Mouse (Mus musculus) midbrain, embryonic 11.5 days (tissue): ENCODE results near the gene Bms1. TPM values are rescaled to one million over a fixed set of nuclear protein-coding genes. Genes with fewer than 3 reads are reported as not detected.

Source experiments
- ATAC-seq: fragments of 200-750 bp; cut with Nextera tagmentation; 2 replicates; pipeline ENCODE4 v1.8.0; 2017; ENCODE audit warnings: moderate TSS enrichment, moderate library complexity; ENCODE audit not compliant: low FRiP score
- DNase-seq: peaks from one replicate; pipeline ENCODE4 v3.0.0; 2015; ENCODE audit warnings: low spot score; ENCODE audit errors: missing footprints
- H3K27ac ChIP-seq: fragments of 300-500 bp; sonication (generic); 2 replicates; pipeline ENCODE4 v1.5.1; 2014; ENCODE audit warnings: low read depth, low read length
- H3K27me3 ChIP-seq: fragments of 300-500 bp; sonication (generic); 2 replicates; pipeline ENCODE4 v1.6.1; 2014; ENCODE audit warnings: mild to moderate bottlenecking, low read length, moderate library complexity, mixed read lengths; ENCODE audit not compliant: control insufficient read depth, insufficient read depth
- H3K36me3 ChIP-seq: fragments of 300-500 bp; sonication (generic); 2 replicates; pipeline ENCODE4 v1.6.1; 2014; ENCODE audit warnings: mild to moderate bottlenecking, low read length, moderate library complexity, mixed read lengths; ENCODE audit not compliant: control insufficient read depth, insufficient read depth
- H3K4me1 ChIP-seq: fragments of 300-500 bp; sonication (generic); 2 replicates; pipeline ENCODE4 v1.6.1; 2014; ENCODE audit warnings: low read length; ENCODE audit not compliant: control insufficient read depth, insufficient read depth
- H3K4me2 ChIP-seq: fragments of 300-500 bp; sonication (generic); 2 replicates; pipeline ENCODE4 v1.6.1; 2014; ENCODE audit warnings: mild to moderate bottlenecking, moderate library complexity
- H3K4me3 ChIP-seq: fragments of 300-500 bp; sonication (generic); 2 replicates; pipeline ENCODE4 v1.5.1; 2014; ENCODE audit warnings: low read depth, low read length
- H3K9ac ChIP-seq: fragments of 300-500 bp; sonication (generic); 2 replicates; pipeline ENCODE4 v1.6.1; 2014; ENCODE audit warnings: low read length
- H3K9me3 ChIP-seq: fragments of 300-500 bp; sonication (generic); 2 replicates; pipeline ENCODE4 v1.6.1; 2016; ENCODE audit warnings: low read length; ENCODE audit not compliant: control insufficient read depth
- WGBS: fragments of 180-500 bp; shearing (Covaris S2); extraction: QIAGEN DNeasy Blood & Tissue Kit; methylation state at CpG from one replicate; pipeline ENCODE4 v1.1.7; 2014; 5-methylcytosine and 5-hydroxymethylcytosine counted together
- polyA plus RNA-seq: library from polyadenylated mRNA; unstranded; fragments of >200 nt; fragmentation: Nextera tagmentation; extraction: Ambion mirVana; gene quantifications from 2 replicates; pipeline ENCODE4 v1.2.1, GENCODE M21; 2014

Gene Bms1
- polyA plus RNA-seq, 1 experiment from 2014 or later: 43.4 TPM

DNA sequence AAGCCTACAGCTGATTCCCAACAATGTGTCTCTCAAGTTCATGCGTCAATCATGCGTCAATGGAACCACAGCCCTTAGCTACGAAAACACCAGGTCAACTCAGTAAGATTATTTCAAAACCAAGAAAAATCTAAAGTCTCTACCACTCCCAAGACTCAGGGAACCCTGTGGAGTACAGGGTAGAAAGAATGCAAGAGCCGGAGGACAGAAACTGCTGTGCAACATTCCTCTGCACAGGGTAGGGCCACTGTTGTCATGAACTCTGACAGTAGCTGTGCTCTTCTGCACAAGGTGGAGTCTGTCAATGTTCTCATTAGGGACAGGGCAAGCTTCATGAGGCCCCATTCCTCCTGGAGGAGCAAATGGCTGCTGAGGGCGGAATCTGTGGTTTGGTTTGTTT is 10.8 kb downstream of the Bms1 start:
- no peak overlapping the region for H3K27ac ChIP-seq
- ATAC-seq (no peak), DNase-seq (no peak)
- H3K4me2 ChIP-seq: no peak overlapping the region
- H3K27me3 ChIP-seq: no peaks in the 10 kb centered on the region
- 95% methylated on average over 5 of the region's 5 CpGs for WGBS
- no peak overlapping the region for H3K9ac ChIP-seq
- peaks cover 25% of the 10 kb centered on the region for H3K36me3 ChIP-seq
- no peaks in the 10 kb centered on the region for H3K9me3 ChIP-seq
- H3K4me3 ChIP-seq: no peak overlapping the region
- no peaks in the 10 kb centered on the region for H3K4me1 ChIP-seq

DNA sequence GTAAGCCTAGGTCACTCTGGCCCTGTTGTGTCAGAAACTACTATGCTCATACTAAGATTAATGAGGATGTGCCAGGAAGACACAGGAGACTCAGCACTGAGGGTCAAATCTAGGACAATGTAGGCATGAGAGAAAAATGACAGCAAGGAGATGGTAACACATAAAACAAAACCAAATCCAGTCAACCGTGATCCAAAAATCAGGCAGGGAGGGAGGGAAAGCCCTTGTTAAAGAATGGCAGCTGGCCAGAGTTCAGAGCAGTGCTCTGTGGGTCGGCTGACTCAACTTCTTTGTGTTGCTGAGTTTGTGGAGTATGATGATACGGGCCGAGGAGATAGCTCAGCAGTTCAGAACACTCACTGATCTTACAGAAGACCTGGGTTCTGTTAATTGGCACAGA is 12.9 kb downstream of the Bms1 start:
- WGBS: 91% methylated on average over 4 of the region's 4 CpGs
- H3K27me3 ChIP-seq: no peaks in the 10 kb centered on the region
- no peak overlapping the region for H3K27ac ChIP-seq
- no peak overlapping the region for H3K4me2 ChIP-seq
- no peak overlapping the region for H3K9ac ChIP-seq
- H3K9me3 ChIP-seq: no peaks in the 10 kb centered on the region
- DNase-seq (no peak), ATAC-seq (no peak)
- peaks cover 23% of the 10 kb centered on the region for H3K36me3 ChIP-seq
- H3K4me3 ChIP-seq: no peak overlapping the region
- H3K4me1 ChIP-seq: no peaks in the 10 kb centered on the region

DNA sequence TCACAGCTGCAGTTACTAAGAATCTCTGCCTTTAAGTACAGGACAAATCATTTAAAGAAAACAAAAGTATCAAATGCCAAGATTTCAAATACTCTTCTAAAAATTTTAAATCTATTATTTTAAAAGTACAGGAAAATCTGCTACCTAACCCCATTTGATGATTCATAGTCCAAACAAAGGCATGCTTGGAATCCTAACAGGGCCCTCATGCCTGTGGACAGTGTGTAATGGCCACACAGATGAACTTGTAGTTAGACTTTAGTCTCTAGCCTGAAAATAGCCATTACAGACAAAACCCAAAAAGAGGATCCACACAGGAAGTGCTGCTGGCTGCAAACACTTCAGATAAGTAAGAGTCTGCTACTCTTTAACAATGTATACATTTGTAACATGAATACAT is 28.5 kb downstream of the Bms1 start:
- no peak for DNase-seq
- Histone ChIP-seq H3K4me3 (no peak overlapping the region), H3K9me3 (no peaks in the 10 kb centered on the region), H3K27me3 (no peaks in the 10 kb centered on the region), H3K27ac (no peak overlapping the region), H3K36me3 (peaks cover 30% of the 10 kb centered on the region), H3K9ac (no peak overlapping the region), H3K4me1 (no peaks in the 10 kb centered on the region), H3K4me2 (no peak overlapping the region)
- ATAC-seq: no peak

DNA sequence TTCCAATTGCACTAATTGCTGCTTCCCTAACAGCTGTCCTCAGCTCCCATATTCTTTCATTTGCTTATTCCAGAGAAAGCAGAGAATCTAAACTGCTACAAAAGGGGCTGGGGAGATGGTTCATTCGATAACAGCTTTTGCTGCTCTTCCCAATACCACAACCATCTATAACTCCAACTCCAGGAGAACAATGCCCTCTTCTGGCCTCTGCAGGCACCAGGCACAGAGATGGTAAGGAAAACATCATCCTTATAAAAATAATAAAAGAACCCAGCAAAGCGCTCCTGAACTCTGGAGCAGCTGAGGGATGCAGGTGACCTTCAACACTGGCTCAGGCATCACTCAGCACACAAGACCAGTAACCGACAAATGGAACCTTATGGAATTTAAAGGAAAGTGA is 33.3 kb downstream of the Bms1 start:
- H3K4me1 ChIP-seq: no peaks in the 10 kb centered on the region
- WGBS: 96% methylated on average over 3 of the region's 3 CpGs
- no peak overlapping the region for H3K27ac ChIP-seq
- H3K9ac ChIP-seq: no peak overlapping the region
- no peak overlapping the region for H3K4me3 ChIP-seq
- peaks cover 16% of the 10 kb centered on the region; the same call in 1 of the 2 replicates for H3K36me3 ChIP-seq
- H3K9me3 ChIP-seq: no peaks in the 10 kb centered on the region
- no peak for ATAC-seq
- H3K27me3 ChIP-seq: no peaks in the 10 kb centered on the region
- DNase-seq: no peak
- no peak overlapping the region for H3K4me2 ChIP-seq

DNA sequence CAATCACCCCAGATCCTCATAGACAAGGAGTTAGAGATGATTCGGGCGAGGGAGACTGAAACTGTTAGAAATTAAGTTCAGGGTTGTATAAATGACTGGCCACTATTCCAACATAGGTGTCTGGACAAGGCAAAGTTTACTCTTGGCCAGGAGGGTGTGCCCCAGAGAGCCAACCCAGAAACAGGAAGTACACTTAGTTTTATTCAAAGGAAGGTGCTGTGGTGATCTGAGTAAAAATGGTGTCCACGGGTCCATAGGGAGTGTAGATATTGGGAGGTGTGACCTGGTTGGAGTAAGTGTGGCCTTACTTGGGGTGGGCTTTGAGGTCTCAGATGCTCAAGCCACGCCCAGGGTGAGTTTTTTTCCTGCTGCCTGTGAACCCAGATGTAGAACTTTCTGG is 38.0 kb downstream of the Bms1 start:
- Histone ChIP-seq H3K9me3 (no peaks in the 10 kb centered on the region), H3K9ac (no peak overlapping the region), H3K4me3 (no peak overlapping the region), H3K4me2 (no peak overlapping the region), H3K27me3 (no peaks in the 10 kb centered on the region), H3K27ac (no peak overlapping the region), H3K36me3 (peaks cover 6% of the 10 kb centered on the region; the same call in 1 of the 2 replicates), H3K4me1 (no peaks in the 10 kb centered on the region)
- WGBS: 84% methylated on average over 4 of the region's 4 CpGs
- ATAC-seq: no peak
- DNase-seq: peak; percentile 44

DNA sequence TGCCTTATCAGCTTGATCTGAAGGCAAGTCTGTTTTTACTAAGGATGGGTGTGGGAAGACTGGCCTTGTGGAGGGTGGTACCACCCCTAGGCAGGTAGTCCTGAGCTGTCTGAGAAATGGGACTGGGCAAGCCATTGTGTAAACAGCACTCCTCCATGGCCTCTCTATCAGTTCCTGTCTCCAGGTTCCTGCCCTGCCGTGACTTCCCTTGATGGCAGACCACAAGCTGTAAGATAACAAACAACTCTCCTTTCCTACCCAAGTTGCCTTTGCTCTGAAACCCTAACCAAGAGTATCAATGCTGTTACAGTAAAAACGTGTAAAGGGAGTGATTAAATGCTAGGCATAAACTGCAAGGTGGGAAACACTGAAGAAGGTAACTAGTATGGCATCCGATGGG is 38.6 kb downstream of the Bms1 start:
- H3K4me2 ChIP-seq: no peak overlapping the region
- H3K4me1 ChIP-seq: no peaks in the 10 kb centered on the region
- H3K9ac ChIP-seq: no peak overlapping the region
- H3K4me3 ChIP-seq: no peak overlapping the region
- no peak overlapping the region for H3K27ac ChIP-seq
- H3K9me3 ChIP-seq: no peaks in the 10 kb centered on the region
- H3K27me3 ChIP-seq: no peaks in the 10 kb centered on the region
- ATAC-seq (no peak), DNase-seq (no peak)
- WGBS: 70% methylated on average over 3 of the region's 3 CpGs
- H3K36me3 ChIP-seq: peaks cover 6% of the 10 kb centered on the region; the same call in 1 of the 2 replicates

DNA sequence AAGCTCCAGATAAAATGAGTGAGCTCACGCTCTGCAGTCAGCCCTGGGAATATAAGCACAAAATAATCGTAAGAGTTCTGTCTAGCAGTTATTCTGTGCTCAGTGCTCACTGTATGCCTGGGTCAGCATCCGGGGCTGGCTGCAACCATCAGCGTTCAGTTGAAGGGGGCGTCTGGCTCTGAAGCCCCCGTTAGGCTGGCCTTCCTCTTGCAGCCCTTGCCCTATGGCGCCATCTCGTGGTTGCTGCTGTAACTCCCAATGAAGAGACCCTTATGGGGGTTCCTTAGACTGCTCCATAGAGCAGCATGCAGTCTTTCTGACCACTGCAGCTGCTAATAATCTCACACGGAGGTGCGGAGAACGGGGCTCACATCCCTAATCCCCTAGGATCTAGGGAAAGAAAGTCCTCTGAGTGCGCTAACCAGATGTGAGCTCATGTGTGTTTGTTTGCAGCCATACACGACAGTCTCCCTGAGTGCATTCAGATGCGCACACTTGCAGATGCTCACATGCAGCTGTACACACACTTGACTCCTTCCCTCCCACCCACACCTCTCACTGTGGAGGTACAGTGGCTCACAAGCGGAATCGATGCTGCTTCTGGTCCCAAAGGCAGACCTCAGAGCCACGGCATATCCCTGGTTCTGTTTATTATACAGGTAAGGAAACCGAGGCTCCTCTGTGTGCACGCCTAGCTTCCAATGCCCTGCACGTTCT is 39.7 kb downstream of the Bms1 start:
- Histone ChIP-seq H3K9me3 (no peaks in the 10 kb centered on the region), H3K4me1 (no peaks in the 10 kb centered on the region), H3K27me3 (no peaks in the 10 kb centered on the region), H3K27ac (no peak overlapping the region), H3K4me3 (no peak overlapping the region), H3K36me3 (peaks cover 6% of the 10 kb centered on the region; the same call in 1 of the 2 replicates), H3K4me2 (no peak overlapping the region; the same call in 1 of the 2 replicates), H3K9ac (0 out of 2 replicates have a peak overlapping the region, but pooled peaks have one; percentile 5)
- peak; percentile 99 for DNase-seq
- 35% methylated on average over 20 of the region's 20 CpGs for WGBS
- peak; percentile 88 for ATAC-seq

DNA sequence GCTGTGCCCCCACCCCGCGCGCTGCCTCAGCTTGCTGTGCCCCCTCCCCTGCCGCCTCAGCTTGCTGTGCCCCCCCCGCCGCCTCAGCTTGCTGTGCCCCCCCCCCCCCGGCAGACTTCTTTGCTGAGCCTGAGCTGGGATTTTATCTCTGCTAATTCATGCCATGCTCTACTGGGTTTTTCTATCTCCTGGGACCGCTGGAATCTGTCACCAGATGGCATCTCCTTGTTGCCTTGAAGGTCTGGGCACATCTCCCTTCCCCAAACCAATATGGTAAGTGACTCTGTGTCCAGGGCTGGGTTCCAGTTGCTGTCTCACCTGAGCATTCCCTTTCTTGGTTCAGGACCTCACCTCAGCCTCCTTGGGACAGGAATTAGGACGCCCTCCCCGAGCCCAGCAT is 41.7 kb downstream of the Bms1 start:
- no peaks in the 10 kb centered on the region for H3K36me3 ChIP-seq
- H3K9me3 ChIP-seq: no peaks in the 10 kb centered on the region
- H3K4me2 ChIP-seq: no peak overlapping the region
- DNase-seq: no peak
- no peak overlapping the region for H3K9ac ChIP-seq
- H3K27me3 ChIP-seq: no peaks in the 10 kb centered on the region
- no peak overlapping the region for H3K4me3 ChIP-seq
- H3K4me1 ChIP-seq: no peaks in the 10 kb centered on the region
- WGBS: 61% methylated on average over 7 of the region's 10 CpGs
- ATAC-seq: no peak
- H3K27ac ChIP-seq: no peak overlapping the region

DNA sequence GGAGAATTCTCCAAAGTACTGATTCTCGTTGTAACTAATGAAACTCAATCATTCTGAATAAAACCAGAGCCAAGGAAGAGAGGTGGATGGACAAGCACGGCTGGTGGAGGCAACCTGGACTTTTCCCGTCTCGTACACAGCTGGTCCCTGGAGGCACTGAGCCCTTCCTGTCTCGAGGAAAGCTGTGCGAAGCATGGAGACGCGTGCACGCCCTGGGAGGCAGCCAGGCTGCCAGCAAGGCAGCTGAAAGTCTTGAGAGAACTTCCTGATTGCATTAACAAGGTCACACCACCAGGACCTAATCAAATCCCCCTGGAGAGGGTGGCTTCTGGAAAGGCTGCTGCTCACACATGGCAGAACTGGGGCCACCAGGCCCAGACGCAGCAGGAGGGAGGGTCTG is 43.3 kb downstream of the Bms1 start:
- no peak for DNase-seq
- no peak for ATAC-seq
- no peaks in the 10 kb centered on the region for H3K27me3 ChIP-seq
- H3K9me3 ChIP-seq: no peaks in the 10 kb centered on the region
- no peaks in the 10 kb centered on the region for H3K36me3 ChIP-seq
- H3K27ac ChIP-seq: no peak overlapping the region
- no peaks in the 10 kb centered on the region for H3K4me1 ChIP-seq
- 53% methylated on average over 10 of the region's 10 CpGs for WGBS
- no peak overlapping the region for H3K4me3 ChIP-seq
- H3K4me2 ChIP-seq: no peak overlapping the region
- no peak overlapping the region for H3K9ac ChIP-seq
